Mouse (Mus musculus): Measurements from ENCODE around the gene Slirp. TPM values are rescaled to one million over a fixed set of nuclear protein-coding genes. Genes with fewer than 3 reads are reported as not detected.

Slirp gene
- 10 to 100 TPM; 40.2 to 44.3 TPM for total RNA-seq (2023)

DNA sequence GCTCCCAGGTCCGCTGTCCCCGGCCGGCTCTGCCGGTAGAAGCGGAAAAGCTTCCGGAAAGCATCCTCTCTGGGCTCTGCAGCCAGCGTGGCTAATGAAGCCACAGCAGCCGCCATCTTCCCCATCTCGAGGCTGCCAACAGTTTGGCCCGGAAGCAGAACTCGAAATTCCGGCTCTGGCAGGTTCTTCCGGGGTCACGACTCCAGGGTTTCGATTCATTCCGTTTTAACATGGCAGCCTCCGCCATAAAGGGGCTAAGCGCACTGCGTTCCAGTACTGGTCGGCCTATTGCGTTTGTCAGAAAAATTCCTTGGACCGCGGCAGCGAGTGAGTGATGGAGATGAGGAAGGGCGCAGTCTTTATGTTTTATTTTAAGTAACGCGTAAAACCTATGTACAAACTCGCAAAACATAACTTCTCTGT lies at the start of gene Slirp, which contains the start of gene Alkbh1:
Gene Slirp, plus strand, starts transcription at position 197 of the 423 bp plus-strand sequence.
Gene Alkbh1, minus strand, starts transcription at position 318 of the 423 bp plus-strand sequence.

DNA sequence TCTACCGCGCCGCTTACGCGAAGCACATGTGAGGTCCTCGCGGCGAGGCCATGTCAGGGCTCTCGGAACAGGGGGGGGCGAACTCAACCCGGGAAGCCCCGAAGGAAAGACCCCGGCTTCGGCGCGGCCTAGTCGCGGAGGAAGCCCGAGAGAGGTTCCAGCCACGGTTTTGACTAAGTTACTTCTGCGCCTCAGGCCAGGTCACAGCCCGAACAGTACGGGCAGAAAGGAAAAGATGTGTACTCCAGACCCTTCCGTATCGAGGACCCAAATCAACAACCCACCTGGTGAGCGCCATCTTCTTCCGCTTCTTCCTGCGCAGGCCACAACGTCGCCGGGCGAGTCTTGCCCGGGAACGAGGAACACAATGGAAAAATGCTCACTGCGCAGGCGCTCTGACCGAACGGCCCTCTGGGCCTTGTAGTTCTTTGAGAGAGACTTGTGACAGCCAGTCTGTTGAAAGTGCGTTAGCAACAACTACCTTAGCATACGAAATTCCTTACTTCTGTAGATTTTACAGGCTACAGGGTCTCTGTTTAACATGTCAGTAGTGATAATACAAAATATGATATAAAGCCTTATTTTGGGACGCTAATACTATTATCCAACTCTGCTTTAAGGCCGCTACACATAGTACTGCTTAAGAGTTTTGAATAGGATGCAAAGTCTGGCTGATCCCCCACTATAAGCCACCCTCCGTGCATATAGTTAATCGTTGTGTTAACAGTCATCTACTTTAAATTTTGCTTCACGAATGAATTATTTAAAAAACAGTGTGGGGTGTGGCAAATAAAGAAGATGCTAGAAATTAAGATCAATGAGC lies 28.5 kb downstream of the Slirp start, which contains the start of gene Snw1:
Gene Snw1, minus strand, starts transcription at position 311 of the 823 bp plus-strand sequence.

DNA sequence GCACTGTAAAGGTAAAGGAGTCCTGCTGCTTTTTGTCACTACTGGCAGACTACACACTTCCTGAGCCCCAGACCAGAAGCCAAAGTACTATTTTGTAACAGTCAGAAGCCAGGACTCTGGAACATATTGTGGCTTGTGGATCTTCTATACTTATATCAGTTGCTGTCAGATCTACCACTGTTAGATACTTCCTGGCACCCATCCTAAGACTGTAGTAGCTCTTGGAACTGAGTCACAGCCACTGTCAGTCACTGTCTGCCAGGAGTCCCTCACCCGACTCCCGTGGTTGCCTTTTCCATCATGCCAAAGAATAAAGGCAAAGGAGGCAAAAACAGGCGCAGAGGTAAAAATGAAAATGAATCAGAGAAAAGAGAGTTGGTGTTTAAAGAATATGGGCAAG lies 50.7 kb downstream of the Slirp start, which contains the start of gene Gm5788:
Gene Gm5788, plus strand, starts transcription at position 301 of the 400 bp plus-strand sequence.

Other genes starting within 250 kb of the Slirp start
- under 1 TPM; 0.28 to 0.51 TPM for gene Samd15, start 244.2 kb upstream of the Slirp start, total RNA-seq (2023)
- 1 to 10 TPM; 9.5 to 9.9 TPM for gene Tmed8, start 243.4 kb upstream of the Slirp start, total RNA-seq (2023)
- 1 to 10 TPM; 1.7 to 2.0 TPM for gene Noxred1, start 205.2 kb upstream of the Slirp start, total RNA-seq (2023)
- 10 to 100 TPM; 28.3 to 30.0 TPM for gene Vipas39, start 177.6 kb upstream of the Slirp start, total RNA-seq (2023)
- 10 to 100 TPM; 75.1 to 81.8 TPM for gene Ahsa1, start 177.4 kb upstream of the Slirp start, total RNA-seq (2023)
- not detected for gene Ism2, start 144.2 kb upstream of the Slirp start, total RNA-seq (2023)
- 100 to 1,000 TPM; 116 to 137 TPM for gene Sptlc2, start 55.5 kb upstream of the Slirp start, total RNA-seq (2023)
- gene Alkbh1, start 121 bp downstream of the Slirp start, total RNA-seq (2023), result 10 to 100 TPM; 18.2 to 19.0 TPM
- 10 to 100 TPM; 43.7 to 46.2 TPM for gene Snw1, start 28.4 kb downstream of the Slirp start, total RNA-seq (2023)
- not detected for gene Gm5788, start 50.8 kb downstream of the Slirp start, total RNA-seq (2023)
- not detected for gene Gm8300, start 70.4 kb downstream of the Slirp start, total RNA-seq (2023)
- gene Oog1, start 158.8 kb downstream of the Slirp start, total RNA-seq (2023), result not detected
- not detected for gene Gm4027, start 175.0 kb downstream of the Slirp start, total RNA-seq (2023)
- not detected for gene Gm16381, start 200.7 kb downstream of the Slirp start, total RNA-seq (2023)

Data from neutrophil, adult 83 days (primary cell).